Mouse (Mus musculus) left cerebral cortex, postnatal 4 days (tissue): Measurements from ENCODE around the gene Arid1b. TPM values are rescaled to one million over a fixed set of nuclear protein-coding genes. Genes with fewer than 3 reads are reported as not detected.
"Not testable (repeated sequence)": the region's sequence is repeated elsewhere in the genome, so short reads cannot be mapped to it uniquely, and the experiment has no call there.

Source experiments
- DNase-seq: peaks from one replicate; pipeline ENCODE4 v3.0.0-alpha.2; 2022
- intact Hi-C: fragments of 180-260 bp; cut with DNase I; formaldehyde crosslinking; loops from one replicate; pipeline ENCODE4 v1.15.1; 2025
- total RNA-seq, 2 experiments: library from RNA; stranded (reverse); gene quantifications; 2 replicates each; pipeline ENCODE4 v1.2.3; 2021

The Arid1b gene
- total RNA-seq, 2 experiments from 2014 or later = 103 to 107 TPM

DNA sequence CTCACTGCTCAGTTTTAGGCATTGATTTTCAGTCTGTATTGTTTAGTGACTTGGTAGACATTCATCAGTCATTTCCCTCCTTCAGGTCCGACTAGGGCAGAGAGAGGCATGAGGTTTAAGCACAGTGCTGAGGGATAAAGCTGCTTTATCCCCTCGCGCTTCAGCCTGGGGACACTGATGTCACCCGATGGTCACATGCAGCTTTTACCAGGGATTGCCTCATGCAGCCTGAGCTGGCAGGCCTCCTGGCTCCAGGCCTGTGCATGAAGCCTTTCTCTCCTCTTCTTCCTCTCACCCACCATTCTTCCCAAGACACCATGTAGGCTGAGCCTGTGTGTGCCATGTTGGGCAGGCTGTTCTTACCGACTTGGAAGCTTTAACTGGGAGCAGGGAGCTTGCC is 84.4 kb downstream of the Arid1b start:
- DNase-seq = no peak
- intact Hi-C loops = no loop called here

DNA sequence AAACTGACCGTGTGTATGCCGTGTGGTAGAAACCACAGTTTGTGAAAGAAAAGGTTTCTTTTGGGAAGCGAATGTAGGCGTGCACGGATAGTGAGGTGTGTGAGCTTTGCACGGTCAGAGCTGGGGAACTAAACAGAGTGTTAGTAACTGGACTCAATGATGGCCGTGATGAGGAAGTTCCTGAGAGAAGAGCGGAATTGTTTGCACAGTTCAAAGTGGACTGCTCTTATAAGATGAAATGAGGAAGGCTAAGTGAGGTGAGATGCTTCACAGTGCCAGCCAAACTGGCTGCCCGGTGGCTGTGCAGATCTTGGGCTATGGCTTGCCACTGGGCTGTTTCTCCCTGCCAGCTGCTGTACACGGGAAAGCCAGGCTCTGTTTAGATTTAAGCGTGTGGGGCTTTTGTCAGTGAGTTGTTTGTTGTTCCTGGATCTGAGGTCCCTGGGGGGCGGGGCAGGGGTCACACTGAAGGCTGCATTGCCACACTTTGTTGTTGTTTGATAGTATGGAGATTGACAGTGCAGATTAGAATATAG is 86.8 kb downstream of the Arid1b start:
- intact Hi-C loops = no loop called here
- no peak for DNase-seq

DNA sequence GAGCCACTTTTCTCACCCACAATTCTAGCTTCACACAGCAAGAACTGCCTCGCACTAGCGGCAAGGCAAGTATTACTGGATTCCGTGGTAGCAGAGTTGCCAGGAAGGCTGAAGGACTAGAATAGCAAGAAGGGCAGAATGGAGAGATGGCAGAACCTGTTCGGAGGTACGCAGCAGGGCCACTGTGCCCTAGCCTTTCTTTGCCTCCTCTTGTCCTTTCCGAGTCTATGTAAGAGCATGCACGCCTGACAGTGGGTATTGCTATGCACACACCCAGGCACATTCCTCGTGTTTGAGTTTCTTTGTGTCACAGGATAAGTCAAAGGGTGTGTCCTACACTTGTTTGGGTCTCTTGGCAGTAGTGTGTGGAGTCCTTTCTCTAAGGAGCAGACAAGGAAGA is 88.1 kb downstream of the Arid1b start:
- intact Hi-C loops = no loop called here
- no peak for DNase-seq

DNA sequence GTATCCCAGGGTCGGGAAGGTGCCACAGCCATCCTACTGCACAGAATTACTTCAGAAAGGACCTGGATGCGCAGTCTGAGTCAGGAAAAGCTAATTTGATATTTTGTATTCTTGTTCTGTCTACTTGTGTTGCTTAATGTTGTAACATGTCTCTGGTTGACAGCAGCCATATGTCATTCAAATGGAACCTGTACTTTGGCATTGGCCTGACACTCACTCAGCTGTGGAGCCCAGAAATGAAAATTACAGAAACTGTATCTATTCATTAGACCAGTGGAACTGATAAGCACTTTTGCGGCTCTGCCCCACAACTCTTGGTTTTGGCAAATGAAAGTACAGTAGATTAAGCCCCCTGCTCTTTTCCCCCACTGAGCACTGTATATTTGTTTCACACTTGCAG is 89.4 kb downstream of the Arid1b start:
- intact Hi-C loops = no loop called here
- DNase-seq = no peak

- intact Hi-C loops = no loop called here
- peak; percentile 79 for DNase-seq
Observed at GRCm38 (mm10) chr17:5084139-5084538, 90.0 kb downstream of the Arid1b start.

GRCm38 (mm10) chr17:5085004-5085403 is 90.9 kb downstream of the Arid1b start:
- DNase-seq = no peak
- intact Hi-C loops = no loop called here

DNA sequence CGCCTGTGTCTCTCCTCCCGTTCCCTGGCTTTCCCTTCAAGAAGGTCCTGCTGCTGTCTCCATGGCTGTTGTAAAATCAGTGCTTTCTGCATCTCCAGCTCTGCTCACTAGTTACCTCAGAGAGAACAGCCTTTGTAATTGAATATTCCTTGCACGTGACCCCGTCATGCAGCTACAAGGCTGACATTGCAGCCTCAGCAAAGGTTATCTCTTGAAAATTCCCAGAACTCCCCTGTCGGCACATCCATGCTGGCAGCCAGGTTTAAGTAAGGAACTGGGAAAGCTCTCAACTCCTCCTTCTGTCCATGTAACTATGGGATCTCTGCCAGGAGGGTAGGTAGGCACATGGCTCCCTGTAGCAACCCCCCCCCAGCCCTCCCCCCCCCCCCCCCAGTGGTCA is 91.8 kb downstream of the Arid1b start:
- DNase-seq = no peak
- intact Hi-C loops = no loop called here

- intact Hi-C loops, DNase-seq: not testable (repeated sequence)
Observed at GRCm38 (mm10) chr17:5088241-5088640, 94.1 kb downstream of the Arid1b start.

GRCm38 (mm10) chr17:5088822-5089221 is 94.7 kb downstream of the Arid1b start:
- intact Hi-C loops = no loop called here
- no peak for DNase-seq

- intact Hi-C loops = no loop called here
- no peak for DNase-seq
Observed at GRCm38 (mm10) chr17:5089541-5089940, 95.4 kb downstream of the Arid1b start.

- DNase-seq = no peak
- intact Hi-C loops = no loop called here
Observed at GRCm38 (mm10) chr17:5091490-5091889, 97.4 kb downstream of the Arid1b start.

GRCm38 (mm10) chr17:5091934-5092333 is 97.8 kb downstream of the Arid1b start:
- intact Hi-C loops = no loop called here
- DNase-seq = no peak

DNA sequence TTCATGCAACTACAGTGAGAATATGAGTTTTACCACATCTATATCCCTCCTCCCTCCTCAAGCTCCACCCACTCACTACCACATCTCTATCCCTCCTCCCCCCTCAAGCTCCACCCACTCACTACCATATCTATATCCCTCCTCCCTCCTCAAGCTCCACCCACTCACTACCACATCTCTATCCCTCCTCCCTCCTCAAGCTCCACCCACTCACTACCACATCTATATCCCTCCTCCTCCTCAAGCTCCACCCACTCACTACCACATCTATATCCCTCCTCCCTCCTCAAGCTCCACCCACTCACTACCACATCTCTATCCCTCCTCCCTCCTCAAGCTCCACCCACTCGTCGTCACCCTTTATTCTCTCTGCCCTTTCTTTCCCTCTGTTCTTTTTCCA is 99.2 kb downstream of the Arid1b start:
- DNase-seq, intact Hi-C loops: not testable (repeated sequence)

DNA sequence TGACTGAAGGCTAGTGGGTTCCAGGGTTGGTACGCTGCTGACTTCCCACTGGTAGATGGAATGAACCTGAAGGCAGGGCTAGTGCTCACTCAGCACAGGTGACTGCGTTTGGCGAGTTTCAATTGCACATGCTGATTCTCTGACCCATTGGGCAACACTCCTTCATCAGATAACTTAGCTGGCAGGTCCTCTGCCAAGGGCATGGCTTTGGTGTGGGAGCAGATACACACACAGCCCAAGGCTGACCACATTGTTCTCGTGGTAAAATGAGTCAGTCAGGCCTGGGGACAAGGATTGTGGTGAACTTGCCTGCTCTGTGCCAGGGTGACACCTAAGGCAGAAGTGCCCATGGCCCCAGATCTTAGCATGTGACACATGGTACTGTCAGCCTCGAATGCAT is 100.5 kb downstream of the Arid1b start:
- intact Hi-C loops = no loop called here
- DNase-seq = no peak

GRCm38 (mm10) chr17:5095741-5096140 is 101.6 kb downstream of the Arid1b start:
- DNase-seq = no peak
- intact Hi-C loops = no loop called here

DNA sequence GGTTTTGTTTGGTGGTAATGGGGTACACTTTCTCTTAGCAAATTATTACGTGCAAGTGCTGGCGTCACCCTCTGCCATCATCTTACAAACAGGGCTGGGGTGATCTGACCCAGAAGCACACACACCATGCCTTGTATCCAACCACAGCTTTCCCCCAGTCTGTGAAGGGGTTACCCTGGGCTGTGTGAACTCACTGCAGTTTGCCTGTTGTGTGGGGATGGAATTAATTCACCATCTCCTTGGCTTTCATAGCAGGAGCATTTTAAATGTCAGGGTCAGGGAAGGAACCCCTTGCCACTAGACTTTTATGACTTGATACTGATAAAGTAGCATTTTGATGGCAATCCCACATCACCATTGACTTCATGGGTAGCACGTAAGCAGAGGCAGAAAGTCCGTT is 102.9 kb downstream of the Arid1b start:
- intact Hi-C loops = no loop called here
- no peak for DNase-seq

DNA sequence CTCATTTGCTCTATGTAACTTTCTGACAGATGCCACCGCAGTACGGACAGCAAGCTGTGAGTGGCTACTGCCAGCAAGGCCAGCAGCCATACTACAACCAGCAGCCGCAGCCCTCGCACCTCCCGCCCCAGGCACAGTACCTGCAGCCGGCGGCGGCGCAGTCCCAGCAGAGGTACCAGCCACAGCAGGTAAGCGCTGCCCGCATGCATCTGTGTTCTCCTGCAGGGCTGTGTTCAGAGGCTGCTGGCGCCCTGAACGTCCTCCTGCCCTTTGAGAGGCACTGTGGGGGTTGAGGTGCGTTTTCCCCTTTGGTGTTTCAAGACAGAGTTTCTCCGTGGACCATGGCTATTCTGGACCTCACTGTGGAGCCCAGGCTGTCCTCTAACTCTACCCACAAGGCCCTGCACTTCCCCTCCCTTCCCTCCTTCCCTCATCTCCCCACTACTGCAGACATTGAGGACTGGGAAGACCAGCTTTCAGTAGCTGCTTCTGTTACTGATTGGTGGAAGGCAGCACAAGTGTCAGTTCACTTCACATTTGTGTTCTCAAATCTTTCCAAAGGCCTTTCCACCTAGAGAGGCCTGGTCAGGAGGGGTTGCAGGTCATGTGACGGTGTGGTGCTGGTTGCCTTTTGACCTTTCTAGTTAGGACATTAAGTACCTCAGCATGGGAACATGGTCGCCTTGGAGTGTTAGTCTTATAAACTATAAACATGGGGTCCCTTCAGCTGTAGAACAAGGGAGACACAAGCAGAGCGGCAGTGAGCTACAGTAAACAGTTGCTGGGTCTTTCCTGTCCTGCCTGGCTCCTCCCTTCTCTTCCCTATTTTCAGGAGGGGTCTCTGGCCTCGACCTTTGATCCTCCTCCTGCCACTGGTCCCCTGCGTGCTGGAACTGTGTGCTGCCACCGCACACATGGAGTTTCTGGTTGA is 103.7 kb downstream of the Arid1b start:
- intact Hi-C loops = no loop called here

GRCm38 (mm10) chr17:5098727-5099126 is 104.6 kb downstream of the Arid1b start:
- intact Hi-C loops = no loop called here
- no peak for DNase-seq

More for the DNA sequence above, 103.7 kb downstream of the Arid1b start:
- DNase-seq = no peak

GRCm38 (mm10) chr17:5099238-5099637 is 105.1 kb downstream of the Arid1b start:
- intact Hi-C loops = no loop called here
- no peak for DNase-seq

DNA sequence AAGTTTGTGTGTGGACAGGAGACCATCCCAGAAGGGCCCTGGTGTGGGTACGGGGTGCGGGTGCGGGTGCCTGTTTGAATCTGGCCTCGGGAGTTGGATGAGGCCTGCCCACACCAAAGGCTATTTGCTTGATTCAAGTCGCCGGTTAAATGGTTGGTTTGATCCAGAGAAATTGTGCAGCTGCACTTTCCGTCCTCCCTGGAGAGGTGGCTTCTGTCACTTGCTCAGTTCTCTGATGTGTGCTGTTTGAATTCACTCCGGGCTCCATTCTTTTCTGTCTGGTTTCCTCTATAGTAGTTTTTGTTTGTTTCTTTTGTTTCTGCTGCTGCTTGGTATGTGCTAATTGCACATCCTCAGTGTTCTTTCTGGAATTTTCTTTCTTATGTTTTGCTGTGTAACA is 107.0 kb downstream of the Arid1b start:
- intact Hi-C loops = no loop called here
- DNase-seq = no peak

GRCm38 (mm10) chr17:5101887-5102286 is 107.8 kb downstream of the Arid1b start:
- no peak for DNase-seq
- intact Hi-C loops = no loop called here

DNA sequence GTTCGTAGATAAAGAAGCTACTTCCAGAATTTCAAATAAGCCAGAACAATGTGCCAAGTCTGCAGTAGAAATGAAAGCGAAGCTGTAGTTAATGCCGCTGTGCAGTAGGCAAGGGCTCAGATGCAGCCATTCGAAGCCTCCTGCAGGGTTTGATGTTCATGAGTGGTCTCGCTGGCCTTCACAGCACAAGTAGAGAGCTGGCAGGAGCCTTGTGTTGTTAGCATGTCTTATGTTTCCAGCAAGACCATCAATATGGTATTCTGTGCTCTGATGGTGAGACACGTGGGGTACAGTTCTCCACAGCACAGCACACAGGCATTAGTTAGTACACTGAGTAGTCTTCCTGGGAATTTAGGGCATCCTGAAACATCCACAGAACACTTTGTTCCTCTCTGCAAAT is 111.6 kb downstream of the Arid1b start:
- intact Hi-C loops = no loop called here
- no peak for DNase-seq
